Comparison of ENCODE assay signal across 8 mouse cellular contexts in the genomic region with DNA sequence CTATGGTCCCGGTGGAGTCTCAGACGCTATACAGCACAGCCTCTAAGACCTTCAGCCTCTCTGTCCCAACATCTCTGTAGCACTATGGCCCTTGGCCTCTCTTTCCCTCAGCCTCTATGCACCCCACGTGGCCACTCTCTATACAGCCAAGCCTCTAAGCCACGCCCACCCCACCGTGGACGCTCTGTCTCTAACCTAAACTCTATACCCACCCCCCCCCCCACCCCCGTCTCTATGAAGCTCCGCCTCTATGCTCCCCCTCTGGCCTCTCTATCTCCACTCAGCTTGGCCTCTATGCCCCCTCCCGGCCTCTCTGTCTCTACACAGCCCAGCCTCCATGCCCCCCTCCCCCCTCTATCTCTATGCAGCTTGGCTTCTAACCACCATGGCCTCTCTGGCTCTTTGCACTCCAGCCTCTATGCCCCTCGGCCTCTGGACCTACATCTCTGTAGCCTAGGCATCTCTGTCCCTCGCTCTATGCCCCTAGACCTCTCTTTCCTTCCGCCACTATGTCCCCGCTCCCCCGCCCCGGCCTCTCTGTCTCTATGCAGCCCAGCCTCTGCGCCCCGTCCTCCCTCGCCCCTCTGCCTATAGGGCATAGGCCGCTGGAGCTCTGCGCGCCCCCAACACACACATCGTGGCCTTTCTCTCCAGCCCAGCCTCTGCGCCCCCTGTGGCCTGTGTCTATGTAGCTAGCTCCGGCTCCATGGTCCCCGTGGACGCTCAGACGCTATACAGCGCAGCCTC. TPM values are rescaled to one million over a fixed set of nuclear protein-coding genes. Genes with fewer than 3 reads are reported as not detected.
DNase-seq lines count a peak whose midpoint lies in the region; ATAC-seq lines count a peak whose summit lies in the region.

No protein-coding gene starts in this region.

- H3K4me1 ChIP-seq in forebrain, embryonic 11.5 days (replicated peaks; ENCODE audit: control insufficient read depth, insufficient read depth, low read length): no peaks in the 10 kb centered on the region
- no peaks in the 10 kb centered on the region for H3K4me1 ChIP-seq in hindbrain, embryonic 16.5 days (ENCODE audit: control insufficient read depth, insufficient read depth, low read depth, low read length)
- H3K4me1 ChIP-seq in limb, embryonic 11.5 days (ENCODE audit: control insufficient read depth, insufficient read depth, low read length): no peaks in the 10 kb centered on the region
- peaks cover 39% of the 10 kb centered on the region for H3K4me1 ChIP-seq in midbrain, embryonic 10.5 days

- peak overlapping the region; percentile 28 for H3K4me3 ChIP-seq in forebrain, embryonic 11.5 days (ENCODE audit: low read depth, low read length)
- H3K4me3 ChIP-seq in hindbrain, embryonic 16.5 days (ENCODE audit: low read length): peak overlapping the region; percentile 38
- peak overlapping the region; percentile 31 for H3K4me3 ChIP-seq in limb, embryonic 11.5 days (ENCODE audit: low read depth, low read length)
- peak overlapping the region; percentile 57 for H3K4me3 ChIP-seq in midbrain, embryonic 10.5 days

- H3K27ac ChIP-seq in forebrain, embryonic 11.5 days (ENCODE audit: low read depth, low read length): peak overlapping the region; percentile 89
- peak overlapping the region; percentile 53 for H3K27ac ChIP-seq in hindbrain, embryonic 16.5 days (ENCODE audit: low read depth, low read length)
- peak overlapping the region; percentile 81 for H3K27ac ChIP-seq in limb, embryonic 11.5 days (replicated peaks; ENCODE audit: low read depth, low read length)
- H3K27ac ChIP-seq in midbrain, embryonic 10.5 days (replicated peaks): peak overlapping the region; percentile 96

- no peaks in the 10 kb centered on the region for H3K9me3 ChIP-seq in forebrain, embryonic 11.5 days (ENCODE audit: control insufficient read depth, low read length)
- H3K9me3 ChIP-seq in hindbrain, embryonic 16.5 days (ENCODE audit: control insufficient read depth, low read length): no peaks in the 10 kb centered on the region
- H3K9me3 ChIP-seq in limb, embryonic 11.5 days (ENCODE audit: control insufficient read depth, low read length): no peaks in the 10 kb centered on the region
- H3K9me3 ChIP-seq in midbrain, embryonic 10.5 days (replicated peaks): no peaks in the 10 kb centered on the region

- H3K4me2 ChIP-seq in forebrain, embryonic 11.5 days (ENCODE audit: low read depth, low read length, severe bottlenecking): peak overlapping the region; percentile 51
- peak overlapping the region; percentile 56 for H3K4me2 ChIP-seq in hindbrain, embryonic 16.5 days (ENCODE audit: low read length)
- H3K4me2 ChIP-seq in limb, embryonic 11.5 days (ENCODE audit: low read depth, severe bottlenecking): peak overlapping the region; percentile 56

- H3K27me3 ChIP-seq in forebrain, embryonic 11.5 days (ENCODE audit: control insufficient read depth, insufficient read depth, low read length): no peaks in the 10 kb centered on the region
- no peaks in the 10 kb centered on the region for H3K27me3 ChIP-seq in hindbrain, embryonic 16.5 days (replicated peaks; ENCODE audit: control insufficient read depth, insufficient read depth, low read length)
- H3K27me3 ChIP-seq in limb, embryonic 11.5 days (ENCODE audit: control insufficient read depth, insufficient read depth, low read length): no peaks in the 10 kb centered on the region
- peaks cover 16% of the 10 kb centered on the region; the same call in 1 of the 2 replicates for H3K27me3 ChIP-seq in midbrain, embryonic 10.5 days (ENCODE audit: low read depth, poor library complexity, severe bottlenecking)

- DNase-seq in adrenal gland, postnatal 10 days: peak; percentile 53
- DNase-seq in adrenal gland, adult 18-20 months (ENCODE audit: low spot score in 2 of 2): no peak
- DNase-seq in forebrain, embryonic 11.5 days (ENCODE audit: low spot score): peak; percentile 87
- DNase-seq in limb, embryonic 11.5 days (ENCODE audit: low spot score): peak; percentile 80
- peak; percentile 87 for DNase-seq in midbrain, embryonic 10.5 days (ENCODE audit: low spot score)
- DNase-seq in spleen, adult 12 weeks (ENCODE audit: low spot score): peak; percentile 30

- WGBS in forebrain, embryonic 11.5 days: 18% methylated on average over 26 of the region's 28 CpGs
- 25% methylated on average over 28 of the region's 28 CpGs for WGBS in hindbrain, embryonic 16.5 days
- WGBS in limb, embryonic 11.5 days: 22% methylated on average over 28 of the region's 28 CpGs
- WGBS in midbrain, embryonic 10.5 days: 20% methylated on average over 28 of the region's 28 CpGs

- H3K36me3 ChIP-seq in forebrain, embryonic 11.5 days (ENCODE audit: control insufficient read depth, insufficient read depth, low read length): no peaks in the 10 kb centered on the region
- H3K36me3 ChIP-seq in hindbrain, embryonic 16.5 days (ENCODE audit: control insufficient read depth, insufficient read depth, low read length): no peaks in the 10 kb centered on the region
- no peaks in the 10 kb centered on the region for H3K36me3 ChIP-seq in limb, embryonic 11.5 days (ENCODE audit: control insufficient read depth, insufficient read depth, low read length)
- no peaks in the 10 kb centered on the region for H3K36me3 ChIP-seq in midbrain, embryonic 10.5 days

- H3K9ac ChIP-seq in forebrain, embryonic 11.5 days (ENCODE audit: low read length): peak overlapping the region; percentile 62
- peak overlapping the region; percentile 55 for H3K9ac ChIP-seq in hindbrain, embryonic 16.5 days (ENCODE audit: low read depth, low read length)
- peak overlapping the region; percentile 64 for H3K9ac ChIP-seq in limb, embryonic 11.5 days (ENCODE audit: low read length)

- ATAC-seq in cerebellum, adult (ENCODE audit: insufficient number of reproducible peaks, low FRiP score, low TSS enrichment): peak; percentile 83
- ATAC-seq in forebrain, embryonic 11.5 days (replicated peaks; ENCODE audit: low FRiP score): peak; percentile 85
- peak; percentile 89 for ATAC-seq in hindbrain, embryonic 16.5 days
- ATAC-seq in limb, embryonic 11.5 days (ENCODE audit: insufficient number of reproducible peaks, low FRiP score, low TSS enrichment, low read depth): peak; percentile 91

RNA-seq across cellular contexts. Expression of a gene that starts 11.3 kb away (rescaled TPM):
- 10 to 100 TPM; 37.4 to 42.4 TPM for total RNA-seq in adrenal gland, postnatal 10 days (2021)
- total RNA-seq in adrenal gland, adult 18-20 months (2021): 10 to 100 TPM; 42.7 to 46.4 TPM
- polyA plus RNA-seq in forebrain, embryonic 11.5 days (2014; fragmentation: Nextera tagmentation; extraction: Ambion mirVana): 47.5 and 48.6 TPM in 2 replicates
- polyA plus RNA-seq in hindbrain, embryonic 16.5 days (2015; fragmentation: Nextera tagmentation; extraction: Ambion mirVana): 107 and 112 TPM in 2 replicates
- polyA plus RNA-seq in limb, embryonic 11.5 days (2014; fragmentation: Nextera tagmentation; extraction: Ambion mirVana): 42.3 and 53.4 TPM in 2 replicates
- polyA plus RNA-seq in midbrain, embryonic 10.5 days (2016; fragmentation: Nextera tagmentation; extraction: Ambion mirVana): 70.1 and 72.0 TPM in 2 replicates

Comparison
In these comparisons a context has a peak if more than half of its experiments do, and no peak if none do; other contexts are left out.
1. DNase-seq: peak in adrenal gland, postnatal 10 days (single experiment), forebrain, embryonic 11.5 days (single experiment), limb, embryonic 11.5 days (single experiment), midbrain, embryonic 10.5 days (single experiment) and spleen, adult 12 weeks (single experiment); none in adrenal gland, adult 18-20 months (0 of 2).
2. Peak in every context shown above with its lines, with median percentiles within 50 percentile points of each other: ATAC-seq, H3K27ac ChIP-seq, H3K4me2 ChIP-seq, H3K4me3 ChIP-seq and H3K9ac ChIP-seq.